Mouse (Mus musculus): ENCODE results near the gene Tsr1.

Gene Tsr1

DNA sequence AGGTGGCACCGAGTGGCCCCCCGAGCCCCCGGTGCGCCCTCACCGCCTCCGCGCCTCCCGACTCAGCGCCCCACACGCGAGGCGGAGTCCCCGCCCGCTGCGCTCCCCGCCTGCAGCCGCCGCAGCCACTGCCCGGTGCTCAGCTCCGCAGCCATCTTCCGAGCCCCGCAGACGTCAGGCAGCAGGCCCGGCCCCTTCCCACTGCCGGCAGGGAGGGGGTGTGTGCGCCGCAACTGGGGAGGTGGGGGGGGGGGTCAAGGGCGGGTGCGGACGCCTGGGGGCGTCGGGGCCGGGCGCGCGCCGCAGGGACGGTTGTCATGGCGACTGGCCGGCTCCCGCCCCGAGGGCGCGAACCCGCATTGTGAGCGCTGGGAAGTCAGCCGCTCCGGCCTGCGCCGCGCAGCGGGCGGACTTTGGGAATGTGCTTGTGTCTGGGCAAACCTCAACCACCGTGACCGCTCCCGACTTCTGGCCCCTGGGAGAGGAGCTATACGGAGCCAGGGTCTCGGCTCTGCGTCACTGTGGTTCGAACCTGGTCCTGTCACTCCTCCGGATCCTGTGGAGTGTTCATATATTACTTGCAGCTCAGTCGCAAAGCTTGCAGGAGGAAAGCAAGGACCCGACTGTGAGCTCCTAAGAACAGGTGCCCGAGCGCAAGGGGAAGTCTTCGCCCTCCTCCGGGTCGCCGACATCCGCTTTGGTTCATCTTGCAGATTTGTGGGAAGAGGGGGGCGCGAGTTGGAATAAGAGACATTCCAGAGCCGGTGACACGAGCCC lies 782 bp upstream of the Tsr1 start, which contains the start of gene Sgsm2:
Sgsm2 (minus strand) TSS at position 160 of the 777 bp plus-strand sequence.
- DNase-seq (ENCODE audit: low spot score): no peak

DNA sequence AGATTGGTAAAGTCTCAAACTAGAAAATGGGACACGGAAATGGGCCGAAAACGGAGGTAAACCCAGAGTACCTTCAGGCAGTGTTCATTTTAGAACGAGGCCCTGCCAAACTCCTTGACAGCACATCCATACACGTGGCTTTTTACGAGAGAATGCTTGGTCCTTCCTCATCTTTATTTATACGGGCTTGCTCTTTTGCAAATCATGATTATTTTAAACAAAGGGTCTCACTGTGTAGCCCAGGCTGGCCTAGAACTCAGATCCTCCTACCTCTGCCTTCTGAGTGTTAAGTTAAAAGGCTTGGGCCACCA lies 601 bp downstream of the Tsr1 start:
- DNase-seq (ENCODE audit: low spot score): no peak

DNA sequence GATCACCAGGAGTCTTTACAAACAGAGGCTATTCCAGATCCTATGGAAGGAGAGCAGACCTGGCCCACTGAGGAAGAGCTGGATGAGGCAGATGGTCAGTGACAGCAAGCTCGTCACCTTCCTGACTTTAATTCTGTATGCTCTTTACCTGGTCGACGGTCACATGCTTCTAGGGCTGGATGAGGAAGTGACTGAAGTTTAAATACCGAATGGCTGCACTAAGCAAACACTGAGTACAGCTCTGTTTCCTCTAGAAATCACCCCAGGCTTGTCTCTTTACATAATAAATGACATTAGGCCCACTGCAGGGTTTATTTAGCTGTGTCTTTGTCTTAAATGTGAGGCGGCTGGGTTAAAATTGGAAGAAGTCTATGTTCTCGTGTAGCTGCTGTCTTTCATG lies 3.7 kb downstream of the Tsr1 start:
- DNase-seq (ENCODE audit: low spot score): no peak

DNA sequence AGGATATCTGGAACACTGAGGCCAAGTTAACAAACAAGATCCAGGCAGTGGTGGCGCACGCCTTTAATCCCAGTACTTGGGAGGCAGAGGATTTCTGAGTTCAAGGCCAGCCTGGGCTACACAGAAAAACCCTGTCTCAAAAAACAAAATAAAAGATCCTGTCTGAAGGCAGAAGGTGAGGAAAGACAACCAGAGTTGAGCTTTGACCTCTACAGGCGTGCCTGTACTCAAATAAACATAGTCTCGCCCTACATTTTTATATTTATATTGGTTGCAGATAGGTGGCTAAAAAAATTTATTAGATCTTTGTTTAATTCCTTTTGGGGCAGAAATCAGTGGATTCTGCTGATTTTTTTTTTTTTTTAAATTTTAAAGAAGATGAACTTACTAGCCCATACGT lies 4.5 kb downstream of the Tsr1 start:
- DNase-seq (ENCODE audit: low spot score): no peak

DNA sequence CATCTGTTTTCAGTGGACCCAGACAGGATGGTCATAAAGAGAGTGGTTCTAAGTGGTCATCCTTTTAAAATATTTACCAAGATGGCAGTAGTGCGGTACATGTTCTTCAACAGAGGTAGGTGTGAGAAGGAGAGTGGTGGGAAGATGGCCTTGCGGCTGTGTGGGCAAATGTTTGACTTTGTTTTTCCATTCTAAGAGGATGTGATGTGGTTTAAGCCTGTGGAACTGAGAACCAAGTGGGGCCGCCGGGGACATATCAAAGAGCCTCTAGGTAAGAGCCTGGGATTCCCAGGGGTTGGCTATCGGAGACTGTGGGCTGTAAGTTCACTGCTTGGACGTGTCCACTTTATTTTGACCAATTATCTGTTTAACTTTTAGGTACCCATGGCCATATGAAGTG lies 10.0 kb downstream of the Tsr1 start:
- no peak for DNase-seq (ENCODE audit: low spot score)

DNA sequence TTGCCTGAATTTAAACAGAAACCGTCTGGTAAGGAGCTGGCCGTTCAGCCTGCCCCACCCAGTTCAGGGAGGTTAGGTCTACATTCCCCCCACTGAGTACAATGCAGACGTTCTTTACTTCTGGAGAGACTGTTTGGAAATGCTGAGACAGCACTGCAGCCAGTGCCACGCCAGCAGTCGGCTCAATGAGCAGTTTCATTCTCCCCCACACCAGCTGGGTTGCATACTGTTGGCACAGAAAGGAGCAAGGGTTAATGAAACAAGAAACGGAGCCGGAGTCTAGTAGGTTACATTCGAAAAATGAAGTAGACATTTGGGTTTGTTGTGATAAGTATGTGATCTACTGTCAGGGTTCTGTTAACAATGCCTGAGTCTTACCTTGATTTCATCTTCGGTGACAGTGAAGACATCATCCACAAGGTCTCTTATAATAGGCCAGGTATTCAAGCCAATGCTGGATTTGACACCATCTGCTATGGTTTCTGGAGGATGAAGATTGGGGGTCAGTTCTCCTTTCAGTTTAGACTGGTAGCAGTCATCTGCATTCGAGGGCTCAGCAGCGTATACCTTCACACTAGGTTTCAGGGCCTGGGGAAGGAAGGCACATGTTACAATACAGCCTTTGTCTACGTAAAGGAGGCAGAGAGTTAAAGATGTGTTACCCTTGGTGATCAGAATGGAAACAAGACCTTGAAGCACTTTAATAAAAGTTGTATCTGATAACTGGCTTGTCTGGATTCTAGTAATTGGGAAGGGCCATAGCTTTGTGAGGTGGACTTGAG lies 10.9 kb downstream of the Tsr1 start:
- no peak for DNase-seq (ENCODE audit: low spot score)

DNA sequence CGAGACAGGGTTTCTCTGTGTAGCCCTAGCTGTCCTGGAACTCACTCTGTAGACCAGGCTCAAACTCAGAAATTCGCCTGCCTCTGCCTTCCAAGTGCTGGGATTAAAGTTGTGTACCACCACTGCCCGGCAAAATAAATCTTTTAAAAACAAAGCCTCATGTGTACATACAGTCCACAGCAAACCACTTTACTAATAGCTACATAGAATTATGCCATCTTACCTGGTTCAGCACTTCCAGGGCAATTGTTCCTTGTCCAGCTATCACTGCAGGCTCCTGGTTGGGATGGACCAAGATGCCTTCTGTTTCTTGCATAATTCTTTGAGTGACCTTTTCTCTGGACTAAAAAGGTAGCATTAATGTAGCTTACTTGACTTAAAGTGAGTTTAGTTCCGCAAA lies 12.1 kb downstream of the Tsr1 start:
- DNase-seq (ENCODE audit: low spot score): no peak

DNA sequence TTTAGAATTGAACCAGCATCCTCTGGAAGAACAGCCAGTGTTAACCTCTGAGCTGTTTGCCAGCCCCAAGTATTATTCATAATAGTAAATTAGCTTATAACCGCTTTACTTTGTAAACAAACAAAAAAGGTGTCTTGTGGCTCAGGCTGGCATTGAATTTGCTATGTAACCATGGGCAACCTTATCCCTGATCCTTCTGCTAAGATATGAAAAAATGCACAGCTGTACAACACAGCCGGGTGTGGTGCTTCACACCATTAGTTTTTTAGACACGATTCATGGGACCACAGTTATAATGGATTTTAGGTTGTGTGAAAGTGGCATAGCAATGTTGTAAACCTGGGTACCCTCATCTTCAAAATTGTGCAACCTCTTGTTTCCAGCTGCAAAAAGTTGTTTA lies 14.6 kb downstream of the Tsr1 start:
- DNase-seq (ENCODE audit: low spot score): no peak

DNA sequence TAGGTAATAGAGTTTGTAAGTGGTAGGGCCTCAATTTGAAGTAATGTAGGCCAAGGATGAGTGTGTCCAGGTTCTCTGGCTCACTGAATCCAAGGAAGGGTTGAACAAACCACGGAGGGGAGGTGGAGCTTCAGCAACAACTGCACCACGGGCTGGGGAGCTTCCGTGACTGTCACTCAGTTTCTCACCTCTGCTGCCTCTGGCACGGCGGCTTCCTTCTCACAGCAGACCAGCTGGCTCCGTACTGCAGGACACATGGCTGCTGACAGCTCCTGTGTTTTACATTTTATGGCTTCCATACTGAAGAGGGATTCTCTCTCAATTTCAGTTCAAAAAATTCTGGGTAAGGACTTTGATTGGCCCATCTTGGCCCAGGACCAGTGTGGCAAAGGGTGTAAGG lies 21.4 kb downstream of the Tsr1 start:
- DNase-seq (ENCODE audit: low spot score): no peak

DNA sequence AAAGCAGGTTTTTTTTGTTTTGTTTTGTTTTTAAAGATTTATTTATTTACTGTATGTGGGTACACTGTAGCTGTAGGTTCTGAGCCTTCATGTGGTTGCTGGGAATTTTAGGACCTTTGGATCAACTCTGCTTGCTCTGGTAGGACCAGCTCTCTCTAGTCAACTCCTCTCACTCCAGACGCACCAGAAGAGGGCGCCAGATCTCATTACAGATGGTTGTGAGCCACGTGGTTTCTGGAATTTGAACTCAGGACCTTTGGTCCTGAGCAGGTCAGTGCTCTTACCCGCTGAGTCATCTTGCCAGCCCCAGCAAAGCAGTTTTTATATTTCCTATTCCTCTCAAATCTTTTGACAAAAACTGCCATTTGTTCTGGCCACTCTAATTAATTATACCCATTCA lies 26.3 kb downstream of the Tsr1 start:
- no peak for DNase-seq (ENCODE audit: low spot score)

DNA sequence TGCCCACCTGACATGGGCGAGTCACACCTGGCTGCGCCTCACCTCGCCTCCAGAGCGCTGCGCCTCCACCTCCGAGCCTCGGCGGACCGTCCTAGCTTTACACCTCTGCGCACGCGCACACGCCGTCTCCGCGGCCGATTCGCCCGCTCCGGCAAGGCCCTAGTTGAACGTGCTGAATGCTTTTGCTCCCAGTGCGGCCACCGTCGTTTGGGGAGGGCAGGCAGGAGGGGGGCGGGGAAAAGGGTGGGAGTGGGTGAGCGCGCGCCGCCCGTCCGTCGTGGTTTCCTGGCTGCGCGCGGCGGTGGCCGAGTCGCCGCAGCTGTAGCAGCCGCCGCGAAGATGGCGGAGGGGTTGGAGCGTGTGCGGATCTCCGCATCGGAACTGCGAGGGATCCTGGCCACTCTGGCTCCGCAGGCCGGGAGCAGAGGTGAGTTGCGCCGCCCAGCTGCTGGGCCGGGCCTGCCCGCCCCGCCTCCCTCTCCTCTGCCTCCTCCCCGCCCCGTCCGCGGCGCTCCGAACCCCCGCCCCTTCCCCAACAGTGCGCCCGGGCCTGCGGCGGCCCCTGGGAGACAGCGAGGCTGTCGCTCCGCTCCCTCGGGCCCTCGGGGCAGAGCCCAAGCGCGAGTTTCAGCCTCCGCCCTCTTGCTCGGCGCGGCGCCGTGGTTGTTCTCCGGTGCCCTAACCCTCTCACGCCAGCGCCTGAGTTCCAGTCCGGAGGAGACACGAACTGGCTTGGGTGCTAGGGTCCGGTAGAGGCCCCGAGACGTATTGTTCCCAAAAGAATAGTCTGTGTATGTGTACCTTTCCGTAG lies 27.9 kb downstream of the Tsr1 start, which contains the start of the genes Smg6 and Srr:
Smg6 (plus strand) TSS at position 247 of the 811 bp plus-strand sequence.
Srr (minus strand) TSS at position 372 of the 811 bp plus-strand sequence.
- DNase-seq (ENCODE audit: low spot score): peak; percentile 71

DNA sequence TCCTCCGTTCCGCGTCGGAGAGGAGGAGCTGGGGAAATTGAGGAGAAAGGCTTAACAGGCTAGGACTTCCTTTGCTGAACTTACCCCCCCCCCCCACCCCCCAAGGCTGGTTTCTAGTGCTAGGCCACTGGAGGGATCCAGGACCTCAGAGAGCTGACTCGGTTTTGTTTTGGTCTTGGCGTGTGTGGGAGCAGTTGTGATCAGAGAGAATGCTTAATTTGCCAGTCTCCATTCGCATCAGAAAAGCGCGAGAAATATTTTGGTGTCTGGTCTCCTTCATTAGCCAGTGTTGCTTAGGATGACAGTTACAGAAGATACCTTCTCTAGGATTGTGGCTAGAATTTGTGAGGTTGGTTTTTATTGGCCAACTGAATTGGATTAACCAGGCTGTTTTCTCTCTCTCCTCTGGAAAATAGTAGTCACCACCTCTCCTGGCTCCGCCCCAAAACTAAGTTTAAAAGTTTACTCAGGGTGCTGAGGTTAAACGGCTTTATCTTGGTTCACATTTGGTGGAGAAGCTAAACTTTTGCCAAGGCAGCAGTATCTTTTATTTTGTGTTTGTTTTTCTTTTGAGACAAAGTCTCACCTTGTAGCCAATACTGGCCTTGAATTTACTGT lies 28.6 kb downstream of the Tsr1 start:
- DNase-seq (ENCODE audit: low spot score): no peak

DNA sequence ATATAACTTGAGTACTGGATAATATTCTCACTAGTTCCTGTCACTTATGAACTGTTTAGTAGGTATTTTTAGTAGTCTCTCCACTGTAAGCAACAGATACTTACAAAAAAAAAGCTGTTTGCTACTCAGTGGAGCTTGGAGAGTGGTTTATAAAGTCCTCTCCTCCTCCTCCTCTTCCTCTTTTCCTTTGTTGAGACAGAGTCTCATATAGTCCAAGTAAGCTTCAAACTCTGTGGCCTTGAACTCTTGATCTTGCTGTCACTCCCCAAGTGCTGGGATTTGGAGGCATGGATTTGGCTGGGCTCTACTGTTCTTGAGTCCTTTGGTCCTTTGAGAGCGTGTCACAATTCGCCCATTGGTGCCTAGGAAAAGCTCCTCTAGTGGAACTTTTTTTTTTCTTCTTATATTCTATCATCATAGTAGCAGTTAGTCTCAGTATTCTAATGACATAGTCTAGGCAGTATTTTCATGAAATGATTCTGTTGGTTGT lies 29.4 kb downstream of the Tsr1 start:
- DNase-seq (ENCODE audit: low spot score): no peak

DNA sequence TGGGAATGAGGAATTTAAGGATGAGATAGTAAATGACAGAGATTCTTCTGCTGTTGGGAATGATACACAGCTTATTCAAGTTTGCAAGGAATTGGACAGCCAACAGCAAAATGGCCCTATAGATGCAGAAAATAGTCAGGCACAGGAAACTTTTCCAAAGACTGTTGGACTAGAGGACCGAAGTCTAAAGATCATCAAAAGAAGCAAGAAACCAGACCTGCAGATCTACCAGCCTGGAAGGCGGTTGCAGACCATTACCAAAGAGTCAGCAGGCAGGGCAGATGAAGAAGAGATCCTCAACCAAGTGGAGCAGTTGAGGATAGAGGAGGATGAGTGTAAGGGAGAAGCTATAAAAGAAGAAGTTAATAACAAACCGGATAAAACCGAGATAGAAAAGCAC lies 31.2 kb downstream of the Tsr1 start:
- DNase-seq (ENCODE audit: low spot score): no peak

DNA sequence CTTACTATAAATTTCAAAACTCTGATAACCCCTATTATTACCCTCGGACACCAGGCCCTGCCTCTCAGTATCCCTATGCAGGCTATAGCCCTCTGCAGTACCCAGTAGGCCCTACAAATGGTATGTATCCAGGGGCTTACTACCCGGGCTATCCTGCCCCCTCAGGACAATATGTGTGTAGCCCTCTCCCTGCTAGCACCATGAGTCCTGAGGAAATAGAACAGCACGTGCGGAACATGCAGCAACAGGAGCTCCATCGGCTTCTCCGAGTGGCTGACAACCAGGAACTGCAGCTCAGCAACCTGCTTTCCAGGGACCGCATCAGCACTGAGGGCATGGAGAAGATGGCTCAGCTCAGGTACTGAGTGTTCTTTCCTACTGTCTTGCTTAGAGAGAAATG lies 32.5 kb downstream of the Tsr1 start:
- no peak for DNase-seq (ENCODE audit: low spot score)

DNA sequence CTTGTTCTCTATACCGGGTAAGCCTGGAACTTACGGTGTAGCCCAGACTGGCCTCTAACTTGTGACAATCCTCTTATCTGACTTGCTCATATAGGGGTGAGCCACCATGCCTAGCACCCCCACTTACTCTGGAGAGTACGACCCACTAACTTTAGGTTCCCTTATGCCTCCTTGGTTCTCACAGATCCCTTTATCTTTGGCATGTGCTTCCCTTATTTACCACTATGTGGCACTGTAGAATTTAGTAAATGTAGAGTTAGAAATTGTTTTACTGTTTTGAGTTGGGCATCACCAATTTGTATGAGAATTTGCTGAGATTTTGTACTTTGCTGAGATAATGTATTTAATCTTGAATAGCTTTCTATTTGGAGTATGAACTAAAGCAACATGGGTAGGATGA lies 48.5 kb downstream of the Tsr1 start:
- peak; percentile 68 for DNase-seq (ENCODE audit: low spot score)

DNA sequence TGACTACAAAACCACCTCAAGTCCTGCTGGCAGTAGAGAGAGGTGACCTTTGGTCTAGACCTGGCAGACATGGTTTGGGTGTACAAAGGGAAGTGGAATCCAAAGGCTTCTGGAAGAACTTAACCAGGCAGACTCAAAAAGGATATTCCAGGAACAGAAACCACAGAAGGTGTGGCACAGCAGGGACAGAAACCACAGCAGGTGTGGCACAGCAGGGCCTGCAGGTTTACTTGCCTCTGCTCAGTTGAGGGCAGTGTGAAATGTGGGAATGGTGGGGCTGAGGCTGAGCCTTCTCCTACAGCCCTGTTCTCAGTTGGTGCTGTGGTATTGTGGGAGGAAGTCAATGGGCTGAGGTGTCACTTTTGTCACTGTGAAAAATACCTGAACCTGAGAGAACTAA lies 57.0 kb downstream of the Tsr1 start:
- no peak for DNase-seq (ENCODE audit: low spot score)

DNA sequence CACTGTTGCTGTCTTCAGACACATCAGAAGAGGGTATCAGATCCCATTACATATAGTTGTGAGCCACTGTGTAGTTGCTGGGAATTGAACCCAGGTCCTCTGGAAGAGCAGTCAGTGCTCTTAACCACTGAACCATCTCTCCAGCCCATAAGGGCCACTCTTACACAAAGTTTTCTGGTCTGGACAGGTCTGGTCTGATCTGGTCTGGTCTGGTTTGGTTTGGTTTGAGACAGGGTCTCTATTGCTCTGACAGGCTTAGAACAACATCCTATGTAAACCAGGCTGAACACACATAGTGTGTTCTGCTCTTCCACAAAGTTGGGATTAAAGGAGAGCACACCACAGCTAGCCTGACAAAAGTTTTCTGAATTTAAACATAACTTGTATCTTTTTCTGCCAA lies 58.1 kb downstream of the Tsr1 start:
- no peak for DNase-seq (ENCODE audit: low spot score)

DNA sequence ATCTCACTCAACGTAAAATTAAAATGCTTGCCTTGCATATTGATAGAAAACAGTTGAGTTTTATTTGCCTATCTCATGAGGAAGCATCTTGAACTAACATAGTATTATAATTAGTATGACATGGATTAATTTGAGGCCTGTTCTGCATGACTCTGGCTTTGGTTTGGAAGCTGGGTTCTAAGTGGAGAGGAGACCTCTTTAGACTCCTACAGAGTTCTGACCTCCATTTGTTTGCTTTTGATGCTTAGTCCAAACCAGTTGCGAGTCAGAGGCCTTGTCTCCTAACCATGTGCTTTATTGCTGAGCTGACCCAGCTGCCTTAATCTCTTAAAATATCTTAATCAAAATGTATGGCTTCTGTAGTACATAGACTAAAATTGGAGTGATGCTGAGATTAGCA lies 59.7 kb downstream of the Tsr1 start:
- DNase-seq (ENCODE audit: low spot score): no peak

Measured in layer of hippocampus, adult 9-10 months (tissue).